12 mouse cellular contexts compared by ENCODE assay signal in genomic region chr10:46718349-46719087, GRCm38 (mm10).
DNase-seq lines count a peak whose midpoint lies in the region; ATAC-seq lines count a peak whose summit lies in the region.
"Had no signal": no experiment of that assay in that cellular context is flagged by ENCODE, and none has a peak within 500 bp of the region (broad histone marks: within the 10 kb centered on the region; RNA-seq: fewer than 3 reads in every experiment).

No protein-coding gene starts in this region.

- no peaks in the 10 kb centered on the region for H3K27me3 ChIP-seq in forebrain, embryonic 13.5 days
- H3K27me3 ChIP-seq in neural tube, embryonic 14.5 days (ENCODE audit: control insufficient read depth, insufficient read depth, low read length) = no peaks in the 10 kb centered on the region
- H3K27me3 ChIP-seq: heart, embryonic 15.5 days; limb, embryonic 15.5 days; lung, embryonic 15.5 days had no signal

- H3K4me3 ChIP-seq in forebrain, embryonic 13.5 days = no peak overlapping the region
- no peak overlapping the region for H3K4me3 ChIP-seq in neural tube, embryonic 14.5 days (ENCODE audit: low read depth, low read length)
- H3K4me3 ChIP-seq: heart, embryonic 15.5 days; limb, embryonic 15.5 days; lung, embryonic 15.5 days had no signal

- intact Hi-C loops in left cerebral cortex, postnatal 25 days (cut with DNase I) = no loop called here
- intact Hi-C loops in left cerebral cortex, postnatal 36 days (cut with DNase I) = no loop called here

- H3K9ac ChIP-seq in forebrain, embryonic 13.5 days = no peak overlapping the region
- no peak overlapping the region for H3K9ac ChIP-seq in neural tube, embryonic 14.5 days (replicated peaks; ENCODE audit: low read depth, low read length)
- H3K9ac ChIP-seq: heart, embryonic 15.5 days; limb, embryonic 15.5 days; lung, embryonic 15.5 days had no signal

- H3K4me2 ChIP-seq in forebrain, embryonic 13.5 days = no peak overlapping the region
- no peak overlapping the region for H3K4me2 ChIP-seq in neural tube, embryonic 14.5 days (ENCODE audit: low read depth, low read length)
- H3K4me2 ChIP-seq: heart, embryonic 15.5 days; limb, embryonic 15.5 days; lung, embryonic 15.5 days had no signal

- peak overlapping the region; percentile 85 for H3K27ac ChIP-seq in forebrain, embryonic 13.5 days
- peak overlapping the region; percentile 67; the same call in 1 of the 2 replicates for H3K27ac ChIP-seq in neural tube, embryonic 14.5 days (ENCODE audit: low read depth, low read length)
- H3K27ac ChIP-seq: heart, embryonic 15.5 days; limb, embryonic 15.5 days; lung, embryonic 15.5 days had no signal

- peak; percentile 7 to 24 for DNase-seq in left cerebral cortex, postnatal 25 days (ENCODE audit: low spot score in 2 of 2)
- no peak for DNase-seq in left cerebral cortex, postnatal 36 days (ENCODE audit: low spot score in 2 of 2)
- peak; percentile 14 to 75 for DNase-seq in layer of hippocampus, adult 18-20 months (ENCODE audit: low spot score in 2 of 2)
- no peak for DNase-seq in urinary bladder, postnatal 10 days (ENCODE audit: low spot score)
- DNase-seq in adrenal gland, adult 2 months = no peak
- DNase-seq: thymus, postnatal 14 days had no signal

- no peaks in the 10 kb centered on the region for H3K36me3 ChIP-seq in forebrain, embryonic 13.5 days (ENCODE audit: poor library complexity, severe bottlenecking)
- no peaks in the 10 kb centered on the region for H3K36me3 ChIP-seq in neural tube, embryonic 14.5 days (ENCODE audit: control insufficient read depth, insufficient read depth, low read length)
- H3K36me3 ChIP-seq: heart, embryonic 15.5 days; limb, embryonic 15.5 days; lung, embryonic 15.5 days had no signal

- WGBS in forebrain, embryonic 13.5 days = 39% methylated on average over 2 of the region's 2 CpGs
- 34% methylated on average over 2 of the region's 2 CpGs for WGBS in neural tube, embryonic 14.5 days

- H3K4me1 ChIP-seq in forebrain, embryonic 13.5 days = 0 out of 2 replicates have a peak, but pooled peaks cover 9% of the 10 kb centered on the region
- H3K4me1 ChIP-seq in neural tube, embryonic 14.5 days (ENCODE audit: control insufficient read depth, insufficient read depth, low read length) = no peaks in the 10 kb centered on the region
- H3K4me1 ChIP-seq: heart, embryonic 15.5 days; limb, embryonic 15.5 days; lung, embryonic 15.5 days had no signal

- H3K9me3 ChIP-seq in forebrain, embryonic 13.5 days (replicated peaks) = no peaks in the 10 kb centered on the region
- no peaks in the 10 kb centered on the region for H3K9me3 ChIP-seq in neural tube, embryonic 14.5 days (ENCODE audit: control insufficient read depth, low read length)
- H3K9me3 ChIP-seq: heart, embryonic 15.5 days; limb, embryonic 15.5 days; lung, embryonic 15.5 days had no signal

- ATAC-seq in forebrain, embryonic 13.5 days = peak; percentile 88
- ATAC-seq in neural tube, embryonic 14.5 days (ENCODE audit: low read depth) = peak; percentile 93
- ATAC-seq: intestine, postnatal 0 days had no signal

Comparison
In these comparisons a context has a peak if more than half of its experiments do, and no peak if none do; other contexts are left out.
1. DNase-seq: peak in left cerebral cortex, postnatal 25 days (2 of 2) and layer of hippocampus, adult 18-20 months (2 of 2); none in left cerebral cortex, postnatal 36 days (0 of 2), urinary bladder, postnatal 10 days (single experiment) and adrenal gland, adult 2 months (single experiment).